Mouse (Mus musculus) fat pad, adult 2 months (tissue): ENCODE data around the gene Pdik1l.
A peak's percentile ranks its signal among the peaks of the same experiment; 100 is the strongest.

ENCODE experiments used
- DNase-seq: peaks from one replicate; pipeline ENCODE4 v3.0.0-alpha.2; 2011; ENCODE audit warnings: low read depth, low spot score; ENCODE audit errors: extremely low read depth

Pdik1l gene

GRCm38 (mm10) chr4:134287575-134288025 lies at the start of gene Pdik1l:
Pdik1l (minus strand) TSS chr4:134287895.
- no peak for DNase-seq

- no peak for DNase-seq
These were observed 42.6 kb upstream of the Pdik1l start for GRCm38 (mm10) chr4:134330281-134330680.

- DNase-seq = no peak
These were observed 41.1 kb upstream of the Pdik1l start for GRCm38 (mm10) chr4:134328832-134329231.

GRCm38 (mm10) chr4:134328151-134328550 lies 40.5 kb upstream of the Pdik1l start:
- no peak for DNase-seq

- DNase-seq = no peak
These were observed 39.3 kb upstream of the Pdik1l start for GRCm38 (mm10) chr4:134326859-134327530.

- DNase-seq = no peak
These were observed 37.0 kb upstream of the Pdik1l start for GRCm38 (mm10) chr4:134324655-134325054.

- DNase-seq = no peak
These were observed 33.8 kb upstream of the Pdik1l start for GRCm38 (mm10) chr4:134321524-134321923.

GRCm38 (mm10) chr4:134319674-134320073 lies 32.0 kb upstream of the Pdik1l start:
- no peak for DNase-seq

GRCm38 (mm10) chr4:134319074-134319473 lies 31.4 kb upstream of the Pdik1l start:
- DNase-seq = no peak

- DNase-seq = no peak
These were observed 28.7 kb upstream of the Pdik1l start for GRCm38 (mm10) chr4:134316390-134316789.

- DNase-seq = no peak
These were observed 27.8 kb upstream of the Pdik1l start for GRCm38 (mm10) chr4:134315470-134315869.

GRCm38 (mm10) chr4:134314876-134315275 lies 27.2 kb upstream of the Pdik1l start, which contains the start of gene Trim63:
Trim63 (plus strand) TSS chr4:134315120.
- no peak for DNase-seq

- no peak for DNase-seq
These were observed 26.5 kb upstream of the Pdik1l start for GRCm38 (mm10) chr4:134314081-134314655.

- DNase-seq = no peak
These were observed 25.2 kb upstream of the Pdik1l start for GRCm38 (mm10) chr4:134312901-134313300.

- no peak for DNase-seq
These were observed 24.6 kb upstream of the Pdik1l start for GRCm38 (mm10) chr4:134312341-134312740.

- DNase-seq = no peak
These were observed 24.1 kb upstream of the Pdik1l start for GRCm38 (mm10) chr4:134311784-134312183.

GRCm38 (mm10) chr4:134310656-134311055 lies 23.0 kb upstream of the Pdik1l start:
- DNase-seq = no peak

- DNase-seq = no peak
These were observed 22.4 kb upstream of the Pdik1l start for GRCm38 (mm10) chr4:134310106-134310505.

- DNase-seq = no peak
These were observed 19.8 kb upstream of the Pdik1l start for GRCm38 (mm10) chr4:134307367-134308072.

- DNase-seq = no peak
These were observed 19.3 kb upstream of the Pdik1l start for GRCm38 (mm10) chr4:134306963-134307362.

GRCm38 (mm10) chr4:134302084-134302483 lies 14.4 kb upstream of the Pdik1l start:
- no peak for DNase-seq

- DNase-seq = peak; percentile 31
These were observed 12.6 kb upstream of the Pdik1l start for GRCm38 (mm10) chr4:134300316-134300715.
